Mouse (Mus musculus) midbrain, embryonic 14.5 days (tissue): ENCODE measurements at regions not wholly inside any gene's neighbourhood (a gene's known extent, or its start where the extent isn't known, plus 50 kb on each side); places are given as distances from the start of the nearest gene placed in this dataset.

Source experiments
- ATAC-seq: fragments of 200-750 bp; cut with Nextera tagmentation; 2 replicates; pipeline ENCODE4 v1.8.0; 2017; ENCODE audit warnings: moderate number of reproducible peaks, moderate library complexity; ENCODE audit not compliant: low FRiP score, low TSS enrichment
- DNase-seq: peaks from one replicate; pipeline ENCODE4 v3.0.0-alpha.2; 2015
- H3K27ac ChIP-seq: fragments of 300-500 bp; sonication (generic); replicated peaks from 2 replicates; pipeline ENCODE4 v1.5.1; 2014; ENCODE audit warnings: mild to moderate bottlenecking, low read depth, low read length, moderate library complexity
- H3K27me3 ChIP-seq: fragments of 300-500 bp; sonication (generic); 2 replicates; pipeline ENCODE4 v1.6.1; 2014; ENCODE audit warnings: low read length, control low read depth, mixed read lengths; ENCODE audit not compliant: control insufficient read depth, insufficient read depth
- H3K36me3 ChIP-seq: fragments of 300-500 bp; sonication (generic); 2 replicates; pipeline ENCODE4 v1.6.1; 2014; ENCODE audit warnings: low read length, control low read depth; ENCODE audit not compliant: control insufficient read depth, insufficient read depth
- H3K4me1 ChIP-seq: fragments of 300-500 bp; sonication (generic); 2 replicates; pipeline ENCODE4 v1.6.1; 2014; ENCODE audit warnings: mild to moderate bottlenecking, antibody characterized with exemption, low read length, control low read depth; ENCODE audit not compliant: control insufficient read depth, insufficient read depth
- H3K4me2 ChIP-seq: fragments of 300-500 bp; sonication (generic); 2 replicates; pipeline ENCODE4 v1.6.1; 2014; ENCODE audit warnings: mild to moderate bottlenecking, low read length, moderate library complexity
- H3K4me3 ChIP-seq: fragments of 300-500 bp; sonication (generic); replicated peaks from 2 replicates; pipeline ENCODE4 v1.5.1; 2014; ENCODE audit warnings: low read depth, low read length
- H3K9ac ChIP-seq: fragments of 300-500 bp; sonication (generic); replicated peaks from 2 replicates; pipeline ENCODE4 v1.6.1; 2014; ENCODE audit warnings: mild to moderate bottlenecking, low read length, moderate library complexity
- H3K9me3 ChIP-seq: fragments of 300-500 bp; sonication (generic); 2 replicates; pipeline ENCODE4 v1.6.1; 2016; ENCODE audit warnings: low read length, control low read depth, mixed read lengths; ENCODE audit not compliant: control insufficient read depth
- WGBS: fragments of 180-500 bp; shearing (Covaris S2); extraction: QIAGEN DNeasy Blood & Tissue Kit; methylation state at CpG from one replicate; pipeline ENCODE4 v1.1.7; 2014; 5-methylcytosine and 5-hydroxymethylcytosine counted together

DNA sequence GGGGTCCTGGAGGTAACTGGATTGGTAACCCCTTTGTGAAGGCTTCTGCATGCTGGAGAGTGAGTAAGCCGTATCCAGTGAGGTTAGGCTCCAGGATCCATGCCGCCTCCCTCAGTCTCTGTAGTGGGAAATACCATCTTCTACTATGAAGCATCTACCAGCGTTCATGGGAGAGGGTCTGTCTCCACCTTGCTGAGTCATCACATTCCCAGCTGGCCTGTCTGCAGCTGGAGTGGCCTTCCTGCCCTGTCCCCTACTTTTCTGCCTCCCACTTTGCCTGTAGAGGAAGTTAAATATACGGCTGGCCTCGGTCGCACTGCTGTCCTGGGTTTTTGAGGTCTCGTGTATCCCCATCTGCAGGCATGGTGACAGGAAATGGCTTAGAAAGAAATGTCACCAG is 78.0 kb upstream of the Sec14l1 start:
- H3K9me3 ChIP-seq: no peaks in the 10 kb centered on the region
- DNase-seq: no peak
- 87% methylated on average over 7 of the region's 7 CpGs for WGBS

GRCm38 (mm10) chr11:117038282-117039106 is 76.5 kb upstream of the Sec14l1 start:
- H3K9ac ChIP-seq: no peak overlapping the region
- H3K27ac ChIP-seq: no peak overlapping the region
- no peaks in the 10 kb centered on the region for H3K27me3 ChIP-seq
- 40% methylated on average over 20 of the region's 20 CpGs for WGBS
- H3K4me3 ChIP-seq: no peak overlapping the region
- H3K4me2 ChIP-seq: no peak overlapping the region
- peaks cover 10% of the 10 kb centered on the region for H3K4me1 ChIP-seq
- DNase-seq (peak; percentile 52), ATAC-seq (no peak)
- H3K9me3 ChIP-seq: no peaks in the 10 kb centered on the region
- no peaks in the 10 kb centered on the region for H3K36me3 ChIP-seq

More for the DNA sequence above, 78.0 kb upstream of the Sec14l1 start:
- H3K27me3 ChIP-seq: no peaks in the 10 kb centered on the region
- peaks cover 10% of the 10 kb centered on the region for H3K4me1 ChIP-seq
- ATAC-seq: no peak
- no peak overlapping the region for H3K4me2 ChIP-seq
- H3K36me3 ChIP-seq: no peaks in the 10 kb centered on the region
- no peak overlapping the region for H3K9ac ChIP-seq
- no peak overlapping the region for H3K4me3 ChIP-seq
- H3K27ac ChIP-seq: no peak overlapping the region

DNA sequence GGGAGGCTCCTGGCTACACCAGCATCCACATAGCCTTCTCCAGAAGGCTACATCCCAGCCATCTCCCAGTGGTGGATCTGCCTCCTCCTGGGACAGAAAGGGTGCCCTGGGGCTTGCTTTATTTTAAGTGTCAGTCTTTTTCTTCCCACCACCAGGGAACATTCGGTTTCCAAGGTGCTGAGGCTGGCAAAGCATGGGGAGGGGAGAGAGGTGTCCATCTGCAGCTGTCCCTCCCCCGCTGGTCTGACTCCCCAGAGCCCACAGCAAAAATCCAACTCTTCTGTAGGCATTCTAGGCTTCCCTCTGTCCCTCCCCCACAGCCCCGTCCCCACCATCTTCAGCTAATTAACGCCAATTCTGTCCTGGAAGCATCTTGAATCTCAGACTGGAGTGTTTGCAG is 74.1 kb upstream of the Sec14l1 start:
- no peaks in the 10 kb centered on the region for H3K27me3 ChIP-seq
- H3K36me3 ChIP-seq: no peaks in the 10 kb centered on the region
- H3K27ac ChIP-seq: no peak overlapping the region
- ATAC-seq (no peak), DNase-seq (no peak)
- H3K4me3 ChIP-seq: no peak overlapping the region
- no peak overlapping the region for H3K9ac ChIP-seq
- H3K4me1 ChIP-seq: peaks cover 8% of the 10 kb centered on the region; the same call in 1 of the 2 replicates
- no peaks in the 10 kb centered on the region for H3K9me3 ChIP-seq
- 17% methylated on average over 4 of the region's 4 CpGs for WGBS
- H3K4me2 ChIP-seq: no peak overlapping the region

DNA sequence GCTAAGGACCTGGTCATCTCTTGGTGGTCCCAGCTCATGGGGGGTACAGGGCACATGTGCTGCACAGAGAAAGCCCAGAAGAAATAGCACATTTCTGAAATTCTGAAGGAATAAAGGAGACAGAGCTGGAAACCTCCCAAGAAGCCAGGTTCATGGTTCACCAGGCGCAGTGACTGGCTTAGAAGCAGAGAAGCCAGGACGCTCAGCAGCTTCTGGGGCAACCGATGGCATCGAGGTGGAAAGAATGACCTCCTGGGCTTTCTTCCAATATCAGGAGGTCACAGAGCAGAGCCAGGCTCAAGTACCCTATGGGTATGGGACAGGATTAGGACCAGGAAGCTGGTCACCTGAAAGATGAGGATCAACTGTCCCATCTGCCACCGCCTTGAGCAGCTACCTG is 72.6 kb upstream of the Sec14l1 start:
- no peak overlapping the region for H3K9ac ChIP-seq
- WGBS: 57% methylated on average over 5 of the region's 5 CpGs
- H3K4me2 ChIP-seq: no peak overlapping the region
- no peak for DNase-seq
- no peaks in the 10 kb centered on the region for H3K9me3 ChIP-seq
- H3K27me3 ChIP-seq: no peaks in the 10 kb centered on the region
- peaks cover 16% of the 10 kb centered on the region for H3K4me1 ChIP-seq
- H3K4me3 ChIP-seq: no peak overlapping the region
- H3K36me3 ChIP-seq: no peaks in the 10 kb centered on the region
- H3K27ac ChIP-seq: no peak overlapping the region
- ATAC-seq: no peak

DNA sequence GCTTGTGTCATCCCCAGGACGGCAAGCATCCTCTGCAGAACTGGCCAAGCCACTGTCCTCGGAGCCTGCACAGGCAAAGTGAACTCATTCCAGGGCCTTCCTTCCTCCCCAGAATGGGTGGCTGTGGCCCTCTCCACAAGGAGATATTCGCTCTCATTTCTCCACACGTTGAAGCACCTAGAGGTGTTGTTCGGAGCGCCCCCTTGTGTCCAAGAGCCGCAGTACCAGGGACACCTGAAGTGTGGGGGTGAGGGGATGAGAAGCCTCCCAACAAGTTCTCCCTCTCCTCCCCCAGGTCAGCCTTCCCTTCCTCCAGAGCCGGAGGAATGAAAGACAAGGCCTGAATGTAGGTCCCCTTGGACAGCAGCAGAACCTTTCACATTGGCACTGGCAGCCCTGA is 71.4 kb upstream of the Sec14l1 start:
- Histone ChIP-seq H3K36me3 (no peaks in the 10 kb centered on the region), H3K9me3 (no peaks in the 10 kb centered on the region), H3K4me3 (no peak overlapping the region), H3K4me2 (no peak overlapping the region), H3K27me3 (no peaks in the 10 kb centered on the region), H3K9ac (no peak overlapping the region), H3K4me1 (peaks cover 19% of the 10 kb centered on the region), H3K27ac (no peak overlapping the region)
- peak; percentile 88 for DNase-seq
- ATAC-seq: no peak
- 9% methylated on average over 8 of the region's 8 CpGs for WGBS

- DNase-seq: no peak
- Histone ChIP-seq H3K36me3 (no peaks in the 10 kb centered on the region), H3K4me3 (no peak overlapping the region), H3K27me3 (no peaks in the 10 kb centered on the region), H3K27ac (no peak overlapping the region), H3K4me1 (peaks cover 19% of the 10 kb centered on the region), H3K9ac (no peak overlapping the region), H3K4me2 (no peak overlapping the region), H3K9me3 (no peaks in the 10 kb centered on the region)
- ATAC-seq: no peak
- WGBS: 90% methylated on average over 1 of the region's 1 CpGs
These were observed 70.2 kb upstream of the Sec14l1 start for GRCm38 (mm10) chr11:117044731-117045130.

- ATAC-seq: no peak
- Histone ChIP-seq H3K27ac (peak overlapping the region; percentile 89), H3K4me1 (peaks cover 12% of the 10 kb centered on the region), H3K9me3 (no peaks in the 10 kb centered on the region), H3K27me3 (no peaks in the 10 kb centered on the region), H3K4me3 (no peak overlapping the region), H3K9ac (no peak overlapping the region; the same call in 1 of the 2 replicates), H3K36me3 (no peaks in the 10 kb centered on the region), H3K4me2 (no peak overlapping the region)
- WGBS: 93% methylated on average over 5 of the region's 5 CpGs
- DNase-seq: no peak
These were observed 68.3 kb upstream of the Sec14l1 start for GRCm38 (mm10) chr11:117046636-117047035.

- Histone ChIP-seq H3K4me3 (no peak overlapping the region), H3K4me1 (peaks cover 12% of the 10 kb centered on the region), H3K4me2 (peak overlapping the region; percentile 35), H3K9me3 (no peaks in the 10 kb centered on the region), H3K27ac (peak overlapping the region; percentile 89), H3K36me3 (no peaks in the 10 kb centered on the region), H3K27me3 (no peaks in the 10 kb centered on the region), H3K9ac (no peak overlapping the region; the same call in 1 of the 2 replicates)
- WGBS: 14% methylated on average over 22 of the region's 22 CpGs
- DNase-seq (peak; percentile 90), ATAC-seq (peak; percentile 58; the same call in 1 of the 2 replicates)
These were observed 67.6 kb upstream of the Sec14l1 start for GRCm38 (mm10) chr11:117047172-117047950.
